Mouse (Mus musculus) spleen, adult 2 months (tissue): Measurements from ENCODE around the gene Rab37.

ENCODE experiments used
- CTCF ChIP-seq: fragments of 200-500 bp; IDR thresholded peaks from 2 replicates; pipeline ENCODE4 v1.5.1; 2011; ENCODE audit warnings: mild to moderate bottlenecking, inconsistent platforms; ENCODE audit not compliant: insufficient read depth, insufficient read length, insufficient replicate concordance; ENCODE audit errors: extremely low read depth
- POLR2A ChIP-seq: fragments of 200-500 bp; IDR thresholded peaks from 2 replicates; pipeline ENCODE4 v1.6.1; 2011; ENCODE audit warnings: low read depth, low read length, inconsistent platforms

DNA sequence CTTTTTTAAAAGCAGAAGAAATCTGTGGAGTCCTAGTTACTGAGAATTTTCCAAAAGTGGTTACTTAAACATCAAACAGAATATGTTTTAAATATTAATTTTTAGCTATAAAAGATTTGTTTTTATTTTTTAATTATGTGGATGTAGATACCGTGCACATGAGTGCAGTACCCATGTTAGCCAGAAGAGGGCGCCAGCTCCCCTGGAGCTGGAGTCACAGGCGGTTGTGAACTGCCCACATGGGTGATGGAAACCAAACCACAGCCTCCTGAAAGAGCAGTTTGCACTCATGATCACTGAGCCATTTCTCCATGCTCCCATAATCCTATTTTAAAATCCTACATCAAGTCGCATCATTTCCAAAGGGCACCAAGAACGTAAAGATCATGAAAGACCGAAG lies 1.4 kb upstream of the Rab37 start:
- peak; percentile 56; the same call in 1 of the 2 replicates for TF ChIP-seq CTCF
- TF ChIP-seq POLR2A: no peak
